Mouse (Mus musculus) midbrain, embryonic 14.5 days (tissue): Measurements from ENCODE around the gene A130010J15Rik. TPM values are rescaled to one million over a fixed set of nuclear protein-coding genes. Genes with fewer than 3 reads are reported as not detected.

ENCODE experiments used
- ATAC-seq: fragments of 200-750 bp; cut with Nextera tagmentation; 2 replicates; pipeline ENCODE4 v1.8.0; 2017; ENCODE audit warnings: moderate number of reproducible peaks, moderate library complexity; ENCODE audit not compliant: low FRiP score, low TSS enrichment
- DNase-seq: peaks from one replicate; pipeline ENCODE4 v3.0.0-alpha.2; 2015
- H3K27ac ChIP-seq: fragments of 300-500 bp; sonication (generic); replicated peaks from 2 replicates; pipeline ENCODE4 v1.5.1; 2014; ENCODE audit warnings: mild to moderate bottlenecking, low read depth, low read length, moderate library complexity
- H3K27me3 ChIP-seq: fragments of 300-500 bp; sonication (generic); 2 replicates; pipeline ENCODE4 v1.6.1; 2014; ENCODE audit warnings: low read length, control low read depth, mixed read lengths; ENCODE audit not compliant: control insufficient read depth, insufficient read depth
- H3K36me3 ChIP-seq: fragments of 300-500 bp; sonication (generic); 2 replicates; pipeline ENCODE4 v1.6.1; 2014; ENCODE audit warnings: low read length, control low read depth; ENCODE audit not compliant: control insufficient read depth, insufficient read depth
- H3K4me1 ChIP-seq: fragments of 300-500 bp; sonication (generic); 2 replicates; pipeline ENCODE4 v1.6.1; 2014; ENCODE audit warnings: mild to moderate bottlenecking, antibody characterized with exemption, low read length, control low read depth; ENCODE audit not compliant: control insufficient read depth, insufficient read depth
- H3K4me2 ChIP-seq: fragments of 300-500 bp; sonication (generic); 2 replicates; pipeline ENCODE4 v1.6.1; 2014; ENCODE audit warnings: mild to moderate bottlenecking, low read length, moderate library complexity
- H3K4me3 ChIP-seq: fragments of 300-500 bp; sonication (generic); replicated peaks from 2 replicates; pipeline ENCODE4 v1.5.1; 2014; ENCODE audit warnings: low read depth, low read length
- H3K9ac ChIP-seq: fragments of 300-500 bp; sonication (generic); replicated peaks from 2 replicates; pipeline ENCODE4 v1.6.1; 2014; ENCODE audit warnings: mild to moderate bottlenecking, low read length, moderate library complexity
- H3K9me3 ChIP-seq: fragments of 300-500 bp; sonication (generic); 2 replicates; pipeline ENCODE4 v1.6.1; 2016; ENCODE audit warnings: low read length, control low read depth, mixed read lengths; ENCODE audit not compliant: control insufficient read depth
- WGBS: fragments of 180-500 bp; shearing (Covaris S2); extraction: QIAGEN DNeasy Blood & Tissue Kit; methylation state at CpG from one replicate; pipeline ENCODE4 v1.1.7; 2014; 5-methylcytosine and 5-hydroxymethylcytosine counted together
- polyA plus RNA-seq: library from polyadenylated mRNA; unstranded; fragments of >200 nt; fragmentation: Nextera tagmentation; extraction: Ambion mirVana; gene quantifications from 2 replicates; pipeline ENCODE4 v1.2.1, GENCODE M21; 2014

The A130010J15Rik gene
- polyA plus RNA-seq, 1 experiment from 2014 or later, result 15.4 TPM

DNA sequence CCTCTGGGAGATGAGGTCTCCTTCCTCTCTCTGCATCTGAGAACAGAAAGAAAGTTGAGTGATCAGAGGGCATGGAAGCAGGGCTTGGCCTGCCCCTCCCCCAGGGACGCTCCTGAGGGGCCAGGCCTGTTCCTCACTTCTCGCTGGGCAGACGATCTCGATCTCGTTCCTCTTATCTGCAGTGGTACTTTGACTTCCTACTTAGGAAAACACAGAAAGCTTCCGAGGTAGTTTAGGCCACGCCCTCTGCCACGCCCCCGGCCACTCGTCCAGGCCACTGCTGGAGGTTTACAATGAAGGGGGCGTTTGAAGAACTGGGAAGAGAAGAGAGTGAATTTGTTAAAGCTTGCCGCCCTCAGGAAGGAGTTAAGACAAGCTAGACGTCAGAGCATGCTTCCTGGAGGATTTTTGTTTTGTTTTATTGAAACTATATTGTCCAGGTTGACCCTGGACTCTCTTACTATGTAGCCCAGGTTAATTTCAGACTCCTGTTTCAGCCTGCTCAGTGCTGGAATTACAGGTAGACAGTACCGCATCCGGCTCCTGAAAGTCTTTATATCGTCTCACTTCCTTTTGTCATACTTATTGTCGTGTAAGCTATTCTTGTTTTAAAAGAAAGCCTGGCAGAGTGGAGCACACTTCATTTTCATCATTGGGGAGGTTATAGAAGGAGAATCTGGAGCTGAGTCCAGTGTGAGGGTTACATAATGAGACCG, 7.4 kb upstream of the A130010J15Rik start:
- H3K9me3 ChIP-seq, result no peaks in the 10 kb centered on the region
- WGBS, result 13% methylated on average over 18 of the region's 18 CpGs
- 0 out of 2 replicates have a peak overlapping the region, but pooled peaks have one; percentile 7 for H3K4me2 ChIP-seq
- no peak overlapping the region for H3K4me3 ChIP-seq
- H3K27ac ChIP-seq, result no peak overlapping the region
- no peaks in the 10 kb centered on the region for H3K27me3 ChIP-seq
- H3K9ac ChIP-seq, result no peak overlapping the region
- peak; percentile 39 for DNase-seq
- no peak for ATAC-seq
- no peaks in the 10 kb centered on the region for H3K36me3 ChIP-seq
- H3K4me1 ChIP-seq, result no peaks in the 10 kb centered on the region

- WGBS, result 93% methylated on average over 7 of the region's 7 CpGs
- DNase-seq (no peak), ATAC-seq (no peak)
- no peaks in the 10 kb centered on the region for H3K27me3 ChIP-seq
- no peak overlapping the region for H3K9ac ChIP-seq
- H3K4me3 ChIP-seq, result no peak overlapping the region
- H3K36me3 ChIP-seq, result no peaks in the 10 kb centered on the region
- no peak overlapping the region for H3K27ac ChIP-seq
- no peaks in the 10 kb centered on the region for H3K9me3 ChIP-seq
- H3K4me2 ChIP-seq, result no peak overlapping the region
- H3K4me1 ChIP-seq, result peaks cover 18% of the 10 kb centered on the region
These were observed 1.4 kb downstream of the A130010J15Rik start for GRCm38 (mm10) chr1:193169228-193169627.

GRCm38 (mm10) chr1:193169856-193170255, 2.0 kb downstream of the A130010J15Rik start:
- WGBS, result 83% methylated on average over 2 of the region's 2 CpGs
- H3K9ac ChIP-seq, result no peak overlapping the region
- H3K4me3 ChIP-seq, result no peak overlapping the region
- no peaks in the 10 kb centered on the region for H3K27me3 ChIP-seq
- no peaks in the 10 kb centered on the region for H3K36me3 ChIP-seq
- no peak overlapping the region for H3K4me2 ChIP-seq
- no peak overlapping the region for H3K27ac ChIP-seq
- no peaks in the 10 kb centered on the region for H3K9me3 ChIP-seq
- peaks cover 24% of the 10 kb centered on the region for H3K4me1 ChIP-seq
- DNase-seq, result peak; percentile 56
- ATAC-seq, result no peak

GRCm38 (mm10) chr1:193172991-193173809, 5.4 kb downstream of the A130010J15Rik start:
- Histone ChIP-seq H3K4me3 (peak overlapping the region; percentile 54), H3K36me3 (no peaks in the 10 kb centered on the region), H3K27ac (peak overlapping the region; percentile 85), H3K9ac (peak overlapping the region; percentile 67), H3K4me1 (peaks cover 28% of the 10 kb centered on the region), H3K4me2 (peak overlapping the region; percentile 82), H3K27me3 (no peaks in the 10 kb centered on the region), H3K9me3 (no peaks in the 10 kb centered on the region)
- WGBS, result under 1% methylated on average over 48 of the region's 48 CpGs
- DNase-seq (peak; percentile 100), ATAC-seq (peak; percentile 99)

DNA sequence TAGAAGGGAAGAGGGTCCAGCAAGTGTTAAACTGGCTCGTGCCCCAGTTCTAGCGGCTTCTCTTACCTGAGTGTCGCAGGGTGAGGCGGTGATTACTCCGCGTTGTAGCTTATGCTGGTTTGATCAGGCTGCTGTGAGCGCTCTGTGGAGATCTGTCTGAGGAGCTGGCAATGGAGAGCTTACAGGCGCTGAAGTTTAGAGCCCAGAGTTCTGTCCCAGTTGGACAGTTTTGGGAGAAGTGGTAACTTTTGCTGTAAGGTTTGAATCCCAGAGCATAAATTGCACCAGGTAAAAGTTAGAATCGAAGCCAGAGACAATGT, 5.9 kb downstream of the A130010J15Rik start:
- WGBS, result 22% methylated on average over 9 of the region's 9 CpGs

DNA sequence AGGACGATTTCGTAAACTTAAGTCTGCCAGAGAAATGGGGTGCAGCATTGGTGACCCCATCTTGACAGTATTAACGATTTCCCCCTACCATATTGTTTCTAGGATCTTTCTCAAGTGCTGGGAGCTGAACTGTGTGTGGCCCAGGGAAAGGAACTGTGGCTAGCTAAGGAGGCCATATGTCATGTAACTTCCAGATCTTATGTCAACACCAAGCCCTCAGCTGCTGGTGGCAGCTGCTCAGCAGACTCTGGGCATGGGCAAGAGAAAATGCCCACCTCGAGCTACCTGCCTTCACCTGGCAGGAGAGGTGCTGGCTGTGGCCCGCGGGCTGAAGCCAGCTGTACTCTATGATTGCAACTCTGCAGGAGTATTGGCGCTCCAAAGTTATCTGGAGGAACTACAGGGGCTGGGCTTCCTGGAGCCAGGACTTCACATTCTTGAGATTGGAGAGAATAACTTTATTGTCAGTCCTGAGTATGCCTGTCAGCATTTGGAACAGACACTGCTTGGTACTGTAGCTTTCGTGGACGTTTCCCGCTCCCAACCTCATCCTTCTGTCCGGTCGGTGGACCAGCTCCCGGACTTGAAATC, 6.4 kb downstream of the A130010J15Rik start:
- Histone ChIP-seq H3K9me3 (no peaks in the 10 kb centered on the region), H3K4me2 (peak overlapping the region; percentile 82), H3K4me1 (peaks cover 28% of the 10 kb centered on the region), H3K27me3 (no peaks in the 10 kb centered on the region), H3K36me3 (no peaks in the 10 kb centered on the region), H3K27ac (no peak overlapping the region), H3K9ac (peak overlapping the region; percentile 66), H3K4me3 (peak overlapping the region; percentile 54)
- 93% methylated on average over 13 of the region's 13 CpGs for WGBS
- ATAC-seq (no peak), DNase-seq (no peak)

More for the DNA sequence above, 5.9 kb downstream of the A130010J15Rik start:
- Histone ChIP-seq H3K4me2 (peak overlapping the region; percentile 82), H3K4me1 (peaks cover 28% of the 10 kb centered on the region), H3K36me3 (no peaks in the 10 kb centered on the region), H3K9ac (peak overlapping the region; percentile 66), H3K4me3 (peak overlapping the region; percentile 54), H3K27me3 (no peaks in the 10 kb centered on the region), H3K9me3 (no peaks in the 10 kb centered on the region), H3K27ac (peak overlapping the region; percentile 85)
- DNase-seq, result no peak
- ATAC-seq, result no peak

GRCm38 (mm10) chr1:193181104-193181503, 13.3 kb downstream of the A130010J15Rik start:
- 92% methylated on average over 3 of the region's 3 CpGs for WGBS
- DNase-seq (no peak), ATAC-seq (no peak)
- H3K4me2 ChIP-seq, result no peak overlapping the region
- H3K27me3 ChIP-seq, result no peaks in the 10 kb centered on the region
- no peak overlapping the region for H3K9ac ChIP-seq
- H3K9me3 ChIP-seq, result no peaks in the 10 kb centered on the region
- no peaks in the 10 kb centered on the region for H3K36me3 ChIP-seq
- H3K4me1 ChIP-seq, result no peaks in the 10 kb centered on the region
- no peak overlapping the region for H3K4me3 ChIP-seq
- H3K27ac ChIP-seq, result no peak overlapping the region

DNA sequence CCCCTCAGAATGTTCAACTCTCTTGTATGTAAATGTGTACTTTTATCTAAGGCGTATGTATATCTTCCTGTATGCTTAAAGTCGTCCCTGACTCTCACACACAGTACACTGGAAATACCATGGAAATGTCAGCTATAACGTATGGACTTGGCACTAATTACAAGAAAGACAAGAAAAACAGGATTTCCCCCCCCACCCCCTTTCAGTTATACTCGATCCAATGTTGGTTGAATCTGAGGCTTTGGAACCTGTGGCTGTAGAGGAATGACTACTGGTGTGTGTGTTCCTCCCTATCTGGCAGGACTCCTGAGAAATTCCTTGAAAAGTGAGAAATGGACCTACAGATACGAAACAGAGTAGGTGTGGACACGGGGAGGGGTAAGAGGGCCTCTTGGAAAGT, 20.4 kb downstream of the A130010J15Rik start:
- no peaks in the 10 kb centered on the region for H3K27me3 ChIP-seq
- 91% methylated on average over 6 of the region's 6 CpGs for WGBS
- H3K9me3 ChIP-seq, result no peaks in the 10 kb centered on the region
- DNase-seq (no peak), ATAC-seq (no peak)
- no peak overlapping the region for H3K9ac ChIP-seq
- no peak overlapping the region for H3K4me3 ChIP-seq
- no peak overlapping the region for H3K27ac ChIP-seq
- H3K4me1 ChIP-seq, result peaks cover 10% of the 10 kb centered on the region; the same call in 1 of the 2 replicates
- H3K36me3 ChIP-seq, result no peaks in the 10 kb centered on the region
- no peak overlapping the region for H3K4me2 ChIP-seq
